Mouse (Mus musculus) midbrain, embryonic 10.5 days (tissue): ENCODE data around the gene Skp2. TPM values are rescaled to one million over a fixed set of nuclear protein-coding genes. Genes with fewer than 3 reads are reported as not detected.

Experiments used
- DNase-seq: peaks from one replicate; pipeline ENCODE4 v3.0.0-alpha.2; 2017; ENCODE audit warnings: low spot score
- H3K27ac ChIP-seq: fragments of 300-500 bp; sonication (generic); replicated peaks from 2 replicates; pipeline ENCODE4 v1.5.1; 2016; ENCODE audit warnings: mild to moderate bottlenecking
- H3K27me3 ChIP-seq: fragments of 300-500 bp; sonication (generic); 2 replicates; pipeline ENCODE4 v1.6.1; 2016; ENCODE audit warnings: low read depth, mild to moderate bottlenecking; ENCODE audit not compliant: poor library complexity, severe bottlenecking
- H3K36me3 ChIP-seq: fragments of 300-500 bp; sonication (generic); 2 replicates; pipeline ENCODE4 v1.6.1; 2016; ENCODE audit warnings: mild to moderate bottlenecking, moderate library complexity
- H3K4me1 ChIP-seq: fragments of 300-500 bp; sonication (generic); 2 replicates; pipeline ENCODE4 v1.6.1; 2016
- H3K4me3 ChIP-seq: fragments of 300-500 bp; sonication (generic); 2 replicates; pipeline ENCODE4 v1.5.1; 2016; ENCODE audit warnings: mild to moderate bottlenecking, moderate library complexity
- H3K9me3 ChIP-seq: fragments of 300-500 bp; sonication (generic); replicated peaks from 2 replicates; pipeline ENCODE4 v1.6.1; 2016; ENCODE audit warnings: mild to moderate bottlenecking
- WGBS: fragments of 180-500 bp; shearing (Covaris S2); methylation state at CpG from one replicate; pipeline ENCODE4 v1.1.7; 2016; 5-methylcytosine and 5-hydroxymethylcytosine counted together
- polyA plus RNA-seq: library from polyadenylated mRNA; unstranded; fragments of >200 nt; fragmentation: Nextera tagmentation; extraction: Ambion mirVana; gene quantifications from 2 replicates; pipeline ENCODE4 v1.2.1, GENCODE M21; 2016

The Skp2 gene
- polyA plus RNA-seq, 1 experiment from 2014 or later, result 119 TPM

GRCm38 (mm10) chr15:9081294-9081693 lies 73.9 kb downstream of the Skp2 start:
- Histone ChIP-seq H3K27me3 (no peaks in the 10 kb centered on the region), H3K36me3 (peaks cover 22% of the 10 kb centered on the region), H3K4me3 (no peak overlapping the region), H3K9me3 (no peaks in the 10 kb centered on the region), H3K4me1 (peaks cover 26% of the 10 kb centered on the region), H3K27ac (no peak overlapping the region)
- whole genome bisulfite sequencing, result 79% methylated on average over 3 of the region's 3 CpGs
- no peak for DNase-seq

- Histone ChIP-seq H3K9me3 (no peaks in the 10 kb centered on the region), H3K27me3 (no peaks in the 10 kb centered on the region), H3K27ac (no peak overlapping the region), H3K4me1 (peaks cover 31% of the 10 kb centered on the region), H3K4me3 (no peak overlapping the region), H3K36me3 (peaks cover 11% of the 10 kb centered on the region; the same call in 1 of the 2 replicates)
- DNase-seq, result no peak
- WGBS, result 70% methylated on average over 4 of the region's 4 CpGs
These were observed 75.0 kb downstream of the Skp2 start for GRCm38 (mm10) chr15:9080206-9080605.

- Histone ChIP-seq H3K27me3 (no peaks in the 10 kb centered on the region), H3K36me3 (peaks cover 7% of the 10 kb centered on the region; the same call in 1 of the 2 replicates)
These were observed 75.6 kb downstream of the Skp2 start for GRCm38 (mm10) chr15:9079626-9080025.

GRCm38 (mm10) chr15:9078481-9079300 lies 76.5 kb downstream of the Skp2 start:
- Histone ChIP-seq H3K9me3 (no peaks in the 10 kb centered on the region), H3K27ac (peak overlapping the region; percentile 55), H3K27me3 (no peaks in the 10 kb centered on the region), H3K4me3 (no peak overlapping the region), H3K36me3 (no peaks in the 10 kb centered on the region), H3K4me1 (peaks cover 46% of the 10 kb centered on the region)
- no peak for DNase-seq
- 77% methylated on average over 12 of the region's 12 CpGs for WGBS

More at GRCm38 (mm10) chr15:9079626-9080025, 75.6 kb downstream of the Skp2 start:
- H3K4me3 ChIP-seq, result no peak overlapping the region
- DNase-seq, result no peak
- H3K9me3 ChIP-seq, result no peaks in the 10 kb centered on the region
- H3K4me1 ChIP-seq, result peaks cover 37% of the 10 kb centered on the region
- 69% methylated on average over 5 of the region's 5 CpGs for WGBS
- no peak overlapping the region for H3K27ac ChIP-seq

- Histone ChIP-seq H3K4me3 (no peak overlapping the region), H3K36me3 (no peaks in the 10 kb centered on the region), H3K27ac (0 out of 2 replicates have a peak overlapping the region, but pooled peaks have one; percentile 17), H3K27me3 (no peaks in the 10 kb centered on the region), H3K4me1 (peaks cover 59% of the 10 kb centered on the region), H3K9me3 (no peaks in the 10 kb centered on the region)
- 75% methylated on average over 14 of the region's 14 CpGs for WGBS
- DNase-seq, result no peak
These were observed 79.5 kb downstream of the Skp2 start for GRCm38 (mm10) chr15:9075608-9076200.

- no peak for DNase-seq
- H3K4me3 ChIP-seq, result no peak overlapping the region
- H3K36me3 ChIP-seq, result no peaks in the 10 kb centered on the region
- no peak overlapping the region; the same call in 1 of the 2 replicates for H3K27ac ChIP-seq
- 27% methylated on average over 4 of the region's 4 CpGs for WGBS
- H3K9me3 ChIP-seq, result no peaks in the 10 kb centered on the region
- H3K4me1 ChIP-seq, result peaks cover 64% of the 10 kb centered on the region
- H3K27me3 ChIP-seq, result no peaks in the 10 kb centered on the region
These were observed 80.6 kb downstream of the Skp2 start for GRCm38 (mm10) chr15:9074671-9075070.

- Histone ChIP-seq H3K36me3 (no peaks in the 10 kb centered on the region), H3K27me3 (no peaks in the 10 kb centered on the region), H3K9me3 (no peaks in the 10 kb centered on the region), H3K4me1 (peaks cover 61% of the 10 kb centered on the region), H3K27ac (no peak overlapping the region), H3K4me3 (no peak overlapping the region)
- DNase-seq, result no peak
- WGBS, result 41% methylated on average over 2 of the region's 2 CpGs
These were observed 81.1 kb downstream of the Skp2 start for GRCm38 (mm10) chr15:9074139-9074538.

GRCm38 (mm10) chr15:9073684-9074083 lies 81.5 kb downstream of the Skp2 start:
- H3K27ac ChIP-seq, result no peak overlapping the region
- H3K4me1 ChIP-seq, result peaks cover 59% of the 10 kb centered on the region
- WGBS, result 81% methylated on average over 5 of the region's 5 CpGs
- H3K9me3 ChIP-seq, result no peaks in the 10 kb centered on the region
- no peaks in the 10 kb centered on the region for H3K27me3 ChIP-seq
- H3K36me3 ChIP-seq, result no peaks in the 10 kb centered on the region
- no peak for DNase-seq
- H3K4me3 ChIP-seq, result peak overlapping the region; percentile 97; the same call in 1 of the 2 replicates

- H3K36me3 ChIP-seq, result no peaks in the 10 kb centered on the region
- no peaks in the 10 kb centered on the region for H3K9me3 ChIP-seq
- H3K4me3 ChIP-seq, result peak overlapping the region; percentile 97
- no peak for DNase-seq
- WGBS, result 61% methylated on average over 12 of the region's 12 CpGs
- peaks cover 56% of the 10 kb centered on the region for H3K4me1 ChIP-seq
- H3K27me3 ChIP-seq, result no peaks in the 10 kb centered on the region
- H3K27ac ChIP-seq, result no peak overlapping the region
These were observed 82.1 kb downstream of the Skp2 start for GRCm38 (mm10) chr15:9073067-9073608.

- Histone ChIP-seq H3K9me3 (no peaks in the 10 kb centered on the region), H3K4me1 (peaks cover 56% of the 10 kb centered on the region), H3K4me3 (peak overlapping the region; percentile 97), H3K27me3 (no peaks in the 10 kb centered on the region), H3K36me3 (no peaks in the 10 kb centered on the region), H3K27ac (peak overlapping the region; percentile 98; the same call in 1 of the 2 replicates)
- 43% methylated on average over 5 of the region's 5 CpGs for WGBS
- DNase-seq, result no peak
These were observed 82.6 kb downstream of the Skp2 start for GRCm38 (mm10) chr15:9072630-9073029.

GRCm38 (mm10) chr15:9071556-9072544 lies 83.4 kb downstream of the Skp2 start:
- Histone ChIP-seq H3K36me3 (no peaks in the 10 kb centered on the region), H3K4me3 (peak overlapping the region; percentile 97), H3K27ac (peak overlapping the region; percentile 98), H3K9me3 (no peaks in the 10 kb centered on the region), H3K4me1 (peaks cover 56% of the 10 kb centered on the region), H3K27me3 (no peaks in the 10 kb centered on the region)
- under 1% methylated on average over 66 of the region's 66 CpGs for WGBS
- peak; percentile 71 for DNase-seq
